Mouse (Mus musculus): ENCODE measurements around the gene Itgbl1.

Itgbl1 gene

GRCm38 (mm10) chr14:123990591-123991195 lies 330.9 kb downstream of the Itgbl1 start:
- no peak for DNase-seq

All from cerebellum, adult 9-10 months (tissue).